Mouse (Mus musculus): ENCODE results near the gene D17Wsu92e. TPM values are rescaled to one million over a fixed set of nuclear protein-coding genes. Genes with fewer than 3 reads are reported as not detected.

D17Wsu92e gene
- polyA plus RNA-seq, 1 experiment: 80.9 TPM

DNA sequence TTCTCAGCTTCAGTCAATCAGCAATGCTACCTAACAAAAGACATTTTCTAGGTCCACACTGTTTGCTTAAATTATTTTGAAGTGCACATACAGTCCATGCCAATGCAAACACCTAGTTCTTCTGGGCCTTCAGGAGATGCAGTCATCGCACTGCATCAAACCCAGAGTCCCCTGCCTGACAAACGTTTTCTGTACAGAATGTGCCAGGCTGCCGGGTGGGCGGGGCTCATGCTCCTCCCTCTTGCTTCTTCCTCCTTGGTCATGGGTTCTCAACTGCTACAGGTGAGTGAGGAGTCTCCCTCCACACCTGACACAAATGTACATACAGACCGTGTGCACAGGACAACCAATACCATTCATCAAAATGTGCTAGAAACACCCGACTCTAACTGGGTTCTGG lies 60.3 kb downstream of the D17Wsu92e start:
- WGBS: 75% methylated on average over 6 of the region's 6 CpGs
- no peaks in the 10 kb centered on the region for H3K4me1 ChIP-seq (ENCODE audit: control insufficient read depth, insufficient read depth, low read length)
- H3K27ac ChIP-seq (ENCODE audit: control insufficient read depth, insufficient read depth, low read depth, low read length, poor library complexity): no peak overlapping the region
- TF ChIP-seq POLR2A (IDR thresholded peaks at IDR 0.05; ENCODE audit: borderline replicate concordance, control insufficient read depth, low read depth, low read length) (no peak), CTCF (IDR thresholded peaks at IDR 0.05; ENCODE audit: control insufficient read depth, insufficient read depth, low read length) (no peak)
- no peak overlapping the region for H3K4me3 ChIP-seq (replicated peaks; ENCODE audit: control insufficient read depth, low read depth, low read length)

DNA sequence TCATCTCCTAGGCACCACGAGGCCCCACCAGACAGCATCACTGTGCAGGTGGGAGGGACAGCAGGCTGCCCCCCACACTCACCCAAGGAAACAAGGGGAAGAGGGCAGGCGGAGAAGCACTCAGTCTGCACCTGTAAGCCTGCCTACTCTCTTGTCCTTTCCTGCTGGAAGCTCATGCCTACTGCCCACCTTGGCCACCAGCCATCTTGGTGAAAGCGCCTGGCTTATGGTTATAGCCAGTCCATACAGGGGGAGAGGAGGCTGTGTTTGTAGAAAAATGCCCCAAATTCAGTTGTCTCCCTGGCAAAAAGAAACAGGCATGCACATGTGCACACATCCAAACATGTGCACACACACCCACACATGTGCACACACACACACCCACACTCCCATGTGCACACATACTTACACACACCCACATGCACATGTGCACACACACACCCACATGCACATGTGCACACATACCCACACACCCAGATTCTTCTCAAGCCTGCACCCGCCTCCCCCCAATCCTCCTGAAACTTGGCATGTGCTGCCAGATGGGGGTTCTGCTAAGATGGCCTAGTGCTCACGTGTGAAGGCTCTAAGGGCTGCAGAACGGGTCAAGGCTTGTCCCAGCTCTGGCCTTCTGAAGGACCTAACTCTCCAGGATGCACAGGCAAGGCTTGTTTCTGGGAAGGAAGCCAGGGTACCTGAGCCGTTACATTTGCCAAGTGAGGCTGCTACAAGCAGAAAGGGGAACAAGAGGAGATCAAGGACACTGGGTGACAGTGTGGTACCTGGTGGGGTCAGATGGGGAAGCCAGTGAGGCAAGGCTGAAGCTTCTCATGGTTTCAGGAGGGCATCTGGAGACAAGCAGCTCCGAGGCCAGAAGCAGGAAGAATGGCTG lies 68.9 kb downstream of the D17Wsu92e start:
- WGBS: 80% methylated on average over 8 of the region's 8 CpGs
- TF ChIP-seq CTCF (IDR thresholded peaks at IDR 0.05; ENCODE audit: control insufficient read depth, insufficient read depth, low read length): no peak
- TF ChIP-seq POLR2A (IDR thresholded peaks at IDR 0.05; ENCODE audit: borderline replicate concordance, control insufficient read depth, low read depth, low read length): no peak
- Histone ChIP-seq H3K4me3 (replicated peaks; ENCODE audit: control insufficient read depth, low read depth, low read length) (no peak overlapping the region), H3K4me1 (ENCODE audit: control insufficient read depth, insufficient read depth, low read length) (no peaks in the 10 kb centered on the region), H3K27ac (ENCODE audit: control insufficient read depth, insufficient read depth, low read depth, low read length, poor library complexity) (no peak overlapping the region)

DNA sequence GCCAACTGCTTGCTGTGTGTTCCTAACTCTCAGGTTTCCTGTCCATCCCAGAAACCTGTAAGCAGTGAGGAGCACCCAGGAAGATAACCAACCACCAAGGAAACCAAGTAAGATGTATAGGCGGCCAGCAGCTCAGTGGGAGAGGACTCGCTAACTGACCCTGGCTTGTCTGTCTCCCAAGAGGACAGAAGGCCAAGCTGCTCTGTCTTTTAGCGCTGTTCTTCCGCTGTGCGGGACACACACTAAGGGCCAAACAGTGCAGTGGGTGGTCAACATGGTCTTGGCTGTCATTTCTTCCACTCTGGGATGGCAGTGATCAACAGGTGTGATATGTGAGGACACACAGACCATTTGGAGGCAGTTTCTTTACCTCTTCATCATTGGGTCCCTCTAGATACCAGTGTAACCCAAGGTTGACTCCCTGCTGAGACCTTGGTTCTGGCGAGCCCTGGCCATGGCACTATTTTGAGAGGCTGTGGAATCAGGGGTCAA lies 70.0 kb downstream of the D17Wsu92e start:
- Histone ChIP-seq H3K4me1 (ENCODE audit: control insufficient read depth, insufficient read depth, low read length) (no peaks in the 10 kb centered on the region), H3K27ac (ENCODE audit: control insufficient read depth, insufficient read depth, low read depth, low read length, poor library complexity) (no peak overlapping the region), H3K4me3 (replicated peaks; ENCODE audit: control insufficient read depth, low read depth, low read length) (no peak overlapping the region)
- TF ChIP-seq POLR2A (IDR thresholded peaks at IDR 0.05; ENCODE audit: borderline replicate concordance, control insufficient read depth, low read depth, low read length): no peak
- TF ChIP-seq CTCF (IDR thresholded peaks at IDR 0.05; ENCODE audit: control insufficient read depth, insufficient read depth, low read length): no peak
- WGBS: 93% methylated on average over 6 of the region's 6 CpGs

DNA sequence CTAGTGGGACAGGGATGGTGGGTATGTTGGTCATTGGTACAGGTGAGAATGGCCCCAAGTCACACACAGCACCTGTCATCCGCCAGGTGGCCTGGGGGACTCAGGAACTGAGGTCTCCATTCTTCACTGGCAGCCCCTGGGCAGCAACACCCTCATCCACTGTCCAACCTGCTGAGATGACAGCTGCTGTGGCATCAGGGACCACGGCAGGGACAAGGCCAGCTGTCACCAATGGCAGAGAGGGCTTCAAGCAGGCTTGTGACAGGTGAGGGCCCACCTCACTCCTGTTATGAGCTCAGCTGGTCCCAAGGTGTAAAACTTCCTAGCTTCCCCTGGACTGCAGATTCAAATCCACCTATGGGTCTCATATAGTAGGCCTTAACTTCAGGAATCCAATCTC lies 72.3 kb downstream of the D17Wsu92e start:
- Histone ChIP-seq H3K4me3 (replicated peaks; ENCODE audit: control insufficient read depth, low read depth, low read length) (no peak overlapping the region), H3K27ac (ENCODE audit: control insufficient read depth, insufficient read depth, low read depth, low read length, poor library complexity) (no peak overlapping the region), H3K4me1 (ENCODE audit: control insufficient read depth, insufficient read depth, low read length) (no peaks in the 10 kb centered on the region)
- TF ChIP-seq CTCF (IDR thresholded peaks at IDR 0.05; ENCODE audit: control insufficient read depth, insufficient read depth, low read length) (no peak), POLR2A (IDR thresholded peaks at IDR 0.05; ENCODE audit: borderline replicate concordance, control insufficient read depth, low read depth, low read length) (no peak)
- 88% methylated on average over 2 of the region's 2 CpGs for WGBS

DNA sequence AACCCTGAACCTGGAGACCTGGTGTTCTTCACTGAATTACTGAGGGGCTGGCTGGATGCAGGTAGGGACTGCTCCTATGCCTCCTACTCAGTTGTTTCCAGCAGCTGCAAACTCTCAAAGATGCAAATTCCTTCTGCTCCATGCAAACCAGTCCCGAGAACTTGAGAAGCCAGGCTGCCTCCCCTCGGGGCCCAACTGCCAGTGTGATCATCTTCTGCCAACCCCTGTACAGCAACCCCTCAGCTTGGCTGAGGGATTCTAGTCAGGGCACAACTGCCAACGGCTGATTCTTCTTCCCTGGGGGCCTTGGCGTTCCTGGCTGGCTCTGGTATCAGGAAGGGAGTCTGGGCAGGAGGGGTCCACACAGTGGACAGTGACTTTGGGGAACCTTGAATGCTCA lies 74.0 kb downstream of the D17Wsu92e start:
- H3K4me1 ChIP-seq (ENCODE audit: control insufficient read depth, insufficient read depth, low read length): no peaks in the 10 kb centered on the region
- H3K27ac ChIP-seq (ENCODE audit: control insufficient read depth, insufficient read depth, low read depth, low read length, poor library complexity): no peak overlapping the region
- 82% methylated on average over 4 of the region's 4 CpGs for WGBS
- H3K4me3 ChIP-seq (replicated peaks; ENCODE audit: control insufficient read depth, low read depth, low read length): no peak overlapping the region
- TF ChIP-seq CTCF (IDR thresholded peaks at IDR 0.05; ENCODE audit: control insufficient read depth, insufficient read depth, low read length) (no peak), POLR2A (IDR thresholded peaks at IDR 0.05; ENCODE audit: borderline replicate concordance, control insufficient read depth, low read depth, low read length) (no peak)

DNA sequence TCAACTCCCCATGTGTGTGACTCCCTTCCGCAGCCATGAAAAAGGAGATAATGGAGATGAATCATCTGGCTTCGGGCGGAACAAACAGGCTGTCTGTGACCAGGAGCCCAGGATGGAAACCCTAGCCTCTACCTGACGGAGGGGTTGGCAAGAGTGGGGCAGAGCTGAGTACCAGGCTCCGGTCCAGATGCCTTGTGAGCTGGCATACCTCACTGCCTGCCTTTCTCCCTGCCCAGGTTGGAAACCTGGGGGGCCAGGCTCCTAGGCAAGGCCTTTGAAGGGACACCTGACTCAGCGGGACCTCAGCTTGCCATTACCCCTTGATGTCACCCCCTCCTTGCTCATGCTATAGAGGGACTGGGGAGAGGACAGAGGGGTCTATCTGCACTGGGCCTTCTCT lies 79.5 kb downstream of the D17Wsu92e start:
- WGBS: 91% methylated on average over 6 of the region's 6 CpGs
- no peak overlapping the region for H3K27ac ChIP-seq (ENCODE audit: control insufficient read depth, insufficient read depth, low read depth, low read length, poor library complexity)
- H3K4me1 ChIP-seq (ENCODE audit: control insufficient read depth, insufficient read depth, low read length): no peaks in the 10 kb centered on the region
- no peak overlapping the region for H3K4me3 ChIP-seq (replicated peaks; ENCODE audit: control insufficient read depth, low read depth, low read length)
- TF ChIP-seq POLR2A (IDR thresholded peaks at IDR 0.05; ENCODE audit: borderline replicate concordance, control insufficient read depth, low read depth, low read length) (no peak), CTCF (IDR thresholded peaks at IDR 0.05; ENCODE audit: control insufficient read depth, insufficient read depth, low read length) (no peak)

DNA sequence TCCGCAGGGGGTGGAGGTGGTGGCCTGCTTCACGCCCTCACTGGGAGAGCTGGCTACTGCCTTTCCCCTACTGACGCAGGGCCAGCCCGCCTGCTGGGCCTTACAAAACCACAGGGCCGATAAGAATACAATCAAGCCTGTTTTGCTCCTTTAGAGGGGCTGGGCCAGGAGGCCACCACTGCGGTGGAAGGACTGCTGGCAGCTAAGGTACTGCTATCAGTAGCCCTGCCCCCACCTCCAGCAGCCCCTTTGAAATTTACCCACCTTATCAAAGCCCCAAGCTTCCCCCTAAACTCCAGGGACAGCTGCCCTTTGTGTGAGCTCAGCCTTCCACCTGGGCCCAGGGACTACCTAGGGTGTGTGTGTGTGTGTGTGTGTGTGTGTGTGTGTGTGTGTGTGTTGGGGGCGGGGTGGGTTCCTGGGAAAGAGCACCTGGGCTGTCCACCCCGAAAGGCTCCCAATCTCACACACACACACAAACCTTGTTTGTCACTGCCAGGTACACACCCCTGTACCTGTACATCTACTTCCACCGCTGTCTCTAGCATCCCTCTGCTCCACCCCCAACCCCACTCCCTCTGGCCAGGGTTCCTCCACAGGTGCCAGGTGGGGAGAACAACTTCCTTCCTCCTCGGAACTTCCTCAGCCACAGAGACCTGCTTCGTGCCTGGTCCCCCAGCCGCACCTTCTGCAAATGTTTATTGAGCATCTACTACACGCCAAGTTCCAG lies 85.9 kb downstream of the D17Wsu92e start:
- H3K4me1 ChIP-seq (ENCODE audit: control insufficient read depth, insufficient read depth, low read length): no peaks in the 10 kb centered on the region
- WGBS: 29% methylated on average over 13 of the region's 13 CpGs
- TF ChIP-seq POLR2A (IDR thresholded peaks at IDR 0.05; ENCODE audit: borderline replicate concordance, control insufficient read depth, low read depth, low read length) (no peak), CTCF (IDR thresholded peaks at IDR 0.05; ENCODE audit: control insufficient read depth, insufficient read depth, low read length) (no peak)
- no peak overlapping the region for H3K4me3 ChIP-seq (replicated peaks; ENCODE audit: control insufficient read depth, low read depth, low read length)
- no peak overlapping the region for H3K27ac ChIP-seq (ENCODE audit: control insufficient read depth, insufficient read depth, low read depth, low read length, poor library complexity)

DNA sequence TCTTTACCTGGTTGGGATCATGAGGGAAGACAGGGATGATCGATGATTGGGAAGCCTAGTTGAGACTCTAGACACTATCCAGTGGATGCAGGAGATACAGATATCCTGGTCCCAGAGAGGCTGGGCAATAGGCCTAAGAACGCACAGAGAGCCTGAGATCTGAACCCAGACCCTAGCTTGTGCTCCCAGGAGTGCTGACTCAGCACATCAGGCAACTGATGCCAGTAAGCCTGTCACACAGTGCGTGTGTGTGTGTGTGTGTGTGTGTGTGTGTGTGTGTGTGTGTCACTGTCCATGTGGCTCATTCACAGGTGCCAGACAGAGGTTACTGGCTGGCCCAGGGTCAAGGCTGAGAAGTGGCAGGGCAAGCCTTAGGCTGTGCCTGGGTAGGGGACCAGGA lies 87.8 kb downstream of the D17Wsu92e start:
- Histone ChIP-seq H3K4me1 (ENCODE audit: control insufficient read depth, insufficient read depth, low read length) (no peaks in the 10 kb centered on the region), H3K27ac (ENCODE audit: control insufficient read depth, insufficient read depth, low read depth, low read length, poor library complexity) (no peak overlapping the region), H3K4me3 (replicated peaks; ENCODE audit: control insufficient read depth, low read depth, low read length) (no peak overlapping the region)
- 69% methylated on average over 3 of the region's 3 CpGs for WGBS
- TF ChIP-seq POLR2A (IDR thresholded peaks at IDR 0.05; ENCODE audit: borderline replicate concordance, control insufficient read depth, low read depth, low read length): no peak
- TF ChIP-seq CTCF (IDR thresholded peaks at IDR 0.05; ENCODE audit: control insufficient read depth, insufficient read depth, low read length): no peak

Data from bone marrow, adult 2 months (tissue).